Mouse (Mus musculus): ENCODE measurements around the gene Ate1.
A peak's percentile ranks its signal among the peaks of the same experiment; 100 is the strongest.
"Not testable (repeated sequence)": the region's sequence is repeated elsewhere in the genome, so short reads cannot be mapped to it uniquely, and the experiment has no call there.

Ate1 gene

DNA sequence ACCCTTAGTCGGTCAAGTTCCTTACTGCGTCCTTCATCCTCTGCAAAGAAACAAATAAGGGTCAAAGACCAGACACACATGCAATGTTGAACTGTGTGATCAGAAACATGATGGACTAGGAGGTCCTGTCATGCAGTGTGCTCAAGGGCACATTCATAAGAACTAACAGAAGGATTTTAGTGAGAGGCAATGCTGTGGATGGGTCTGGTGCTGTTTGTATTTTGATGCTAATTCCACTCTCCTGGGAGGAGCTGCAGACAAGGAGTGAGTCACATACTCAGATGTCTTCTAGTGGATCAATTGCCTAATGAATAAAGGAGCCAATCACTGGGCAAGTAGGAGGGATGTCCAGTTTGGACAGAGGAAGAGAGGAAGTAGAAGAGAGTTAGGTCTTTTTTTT lies 125.5 kb downstream of the Ate1 start:
- DNase-seq (ENCODE audit: low spot score), result no peak

DNA sequence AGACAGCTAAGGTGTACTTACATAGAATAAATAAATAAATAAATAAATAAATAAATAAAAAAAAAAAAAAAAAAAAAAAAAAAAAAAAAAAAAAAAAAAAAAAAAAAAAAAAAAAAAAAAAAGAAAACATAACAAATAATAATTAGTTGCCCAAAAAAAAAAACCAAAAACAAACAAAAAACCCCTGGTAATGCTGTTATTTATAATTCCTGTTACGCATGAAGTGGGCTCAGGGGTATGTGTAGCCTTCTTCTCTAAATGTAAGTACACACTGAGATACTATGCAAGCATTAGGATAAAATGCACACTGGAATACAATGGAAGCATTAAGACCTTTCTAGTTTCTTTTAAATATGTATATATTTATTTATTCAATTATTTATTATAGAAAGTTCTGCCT lies 130.1 kb downstream of the Ate1 start:
- not testable (repeated sequence) for DNase-seq (ENCODE audit: low spot score)

DNA sequence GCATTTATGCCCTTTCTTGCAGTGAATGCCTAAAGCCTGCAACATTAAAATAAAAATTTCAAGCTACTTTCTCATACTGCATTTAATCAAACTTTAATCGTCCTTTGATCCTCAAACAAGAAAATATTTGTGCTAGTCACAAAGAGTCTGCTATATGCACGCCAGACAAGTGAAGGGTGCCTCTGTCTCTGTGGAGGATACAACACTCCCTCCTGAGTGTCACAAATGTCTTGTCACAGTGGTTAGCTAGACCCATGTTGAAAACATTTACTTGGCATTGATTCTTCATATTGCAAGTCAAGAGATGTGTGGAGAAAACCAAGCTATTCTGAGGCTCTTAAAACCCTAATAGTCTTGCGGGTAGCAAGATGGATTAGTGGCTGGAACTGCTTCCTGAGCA lies 133.9 kb downstream of the Ate1 start:
- no peak for DNase-seq (ENCODE audit: low spot score)

DNA sequence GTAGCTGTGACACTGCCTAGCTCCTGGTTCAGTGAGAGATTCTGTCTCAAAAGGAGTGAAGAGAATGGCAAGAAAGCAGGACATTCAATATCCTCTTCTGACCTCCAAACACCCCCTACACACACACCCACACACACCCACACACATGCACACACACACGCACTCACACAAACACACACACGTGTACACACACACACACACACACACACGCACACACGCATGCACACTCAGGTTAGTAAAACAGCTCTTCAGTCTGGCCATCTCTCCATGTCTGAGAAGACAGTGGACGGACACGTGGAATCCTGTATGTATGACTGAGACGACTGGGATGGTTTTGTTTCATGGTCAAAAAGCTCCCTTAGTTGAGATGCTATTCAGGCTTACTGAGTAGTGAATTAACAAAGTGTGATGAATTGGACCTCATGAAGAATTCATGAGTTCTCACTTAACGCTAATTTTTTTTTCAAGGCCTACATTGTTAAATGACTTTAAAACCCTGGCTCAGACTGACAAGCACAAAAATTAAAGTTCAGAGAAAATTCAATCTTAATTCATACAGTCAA lies 134.4 kb downstream of the Ate1 start:
- DNase-seq (ENCODE audit: low spot score), result no peak

DNA sequence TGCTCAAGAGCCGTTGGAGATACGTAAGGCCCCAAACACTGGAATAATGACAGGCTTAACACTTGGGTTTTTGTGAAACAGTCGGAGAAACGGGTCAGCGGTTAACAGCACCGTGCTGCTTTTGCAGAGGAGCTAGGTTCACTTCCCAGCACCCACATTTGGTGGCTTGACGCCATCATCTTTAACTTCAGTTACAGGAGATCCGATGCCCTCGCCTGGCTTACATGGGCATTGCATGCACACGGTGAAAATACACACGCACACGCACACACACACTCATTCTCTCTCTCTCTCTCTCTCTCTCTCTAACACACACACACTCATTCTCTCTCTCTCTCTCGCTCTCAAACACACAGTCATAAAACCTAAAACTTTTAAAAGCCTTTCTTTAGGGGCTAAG lies 138.0 kb downstream of the Ate1 start:
- no peak for DNase-seq (ENCODE audit: low spot score)

DNA sequence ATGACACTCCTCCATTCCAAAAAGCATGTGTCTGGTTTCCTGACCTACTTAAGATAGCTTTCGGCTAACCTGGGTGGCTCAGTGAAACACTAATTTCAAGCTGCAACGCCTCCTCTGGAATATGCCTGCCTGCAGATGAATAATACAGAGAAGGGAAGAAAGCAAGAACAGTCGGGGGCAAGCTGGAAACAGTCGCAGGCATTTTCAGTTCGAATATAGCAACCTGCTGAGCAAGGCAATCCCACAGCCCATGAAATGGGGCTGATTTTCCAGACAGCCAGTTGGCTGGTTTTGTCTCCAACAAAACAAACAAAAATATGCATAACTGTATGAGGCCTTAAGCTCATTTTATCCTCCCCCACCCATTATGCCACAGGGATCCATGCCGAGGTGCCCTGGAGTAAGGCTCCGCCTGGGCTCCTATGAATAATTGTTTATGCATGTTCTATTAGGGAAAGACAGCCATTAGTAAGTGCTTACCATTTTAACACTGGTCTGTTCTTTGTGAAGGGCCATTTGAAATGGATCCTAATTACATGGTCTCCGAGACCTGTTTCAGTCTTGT lies 138.7 kb downstream of the Ate1 start:
- no peak for DNase-seq (ENCODE audit: low spot score)

DNA sequence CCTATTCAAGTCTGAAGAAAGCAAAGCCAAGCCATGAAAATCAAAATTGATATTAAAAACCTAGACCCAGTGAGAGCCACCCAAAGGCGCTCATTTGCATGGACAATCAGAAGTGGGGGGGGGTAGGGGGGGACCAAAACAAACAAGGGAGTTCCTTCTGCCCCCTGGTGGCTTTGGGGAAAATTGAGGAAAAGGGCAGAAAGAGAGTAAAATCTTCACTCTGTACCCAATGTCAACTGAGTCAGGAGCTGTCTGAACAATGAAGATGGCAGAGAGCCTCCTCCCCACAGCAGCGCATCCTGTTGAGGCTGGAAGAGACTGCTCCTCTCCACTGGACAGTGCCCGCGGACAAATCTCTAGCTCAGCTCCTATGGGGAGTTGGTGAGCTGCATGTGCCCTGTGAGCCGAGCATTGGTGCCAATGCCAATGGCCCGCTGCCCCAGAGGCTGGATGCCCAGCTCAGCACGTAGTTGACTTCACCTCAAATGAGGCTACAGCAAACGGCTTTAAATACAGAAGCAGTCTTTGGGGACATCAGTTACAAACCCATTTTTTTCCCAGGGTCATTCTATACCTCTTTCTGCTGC lies 139.3 kb downstream of the Ate1 start:
- peak; percentile 24 for DNase-seq (ENCODE audit: low spot score)

DNA sequence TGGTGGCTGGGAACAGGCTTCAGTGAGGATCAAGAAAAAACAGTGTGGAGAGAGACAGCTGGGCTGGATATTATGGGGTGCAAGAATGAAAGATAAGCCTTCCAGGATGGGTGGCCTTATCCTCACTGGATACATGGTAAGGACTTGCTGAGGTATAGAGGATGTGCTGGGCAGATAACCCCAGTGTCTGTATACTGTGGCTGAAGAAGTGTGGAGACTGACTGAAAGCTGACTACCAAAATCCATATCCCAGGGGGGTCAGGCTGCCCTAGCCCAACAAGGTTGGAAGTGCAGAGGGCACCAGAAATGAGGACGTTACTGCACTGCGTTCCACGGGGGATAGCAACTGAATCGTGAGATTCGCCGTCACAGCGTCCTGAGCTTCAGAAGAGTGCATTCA lies 139.8 kb downstream of the Ate1 start:
- no peak for DNase-seq (ENCODE audit: low spot score)

DNA sequence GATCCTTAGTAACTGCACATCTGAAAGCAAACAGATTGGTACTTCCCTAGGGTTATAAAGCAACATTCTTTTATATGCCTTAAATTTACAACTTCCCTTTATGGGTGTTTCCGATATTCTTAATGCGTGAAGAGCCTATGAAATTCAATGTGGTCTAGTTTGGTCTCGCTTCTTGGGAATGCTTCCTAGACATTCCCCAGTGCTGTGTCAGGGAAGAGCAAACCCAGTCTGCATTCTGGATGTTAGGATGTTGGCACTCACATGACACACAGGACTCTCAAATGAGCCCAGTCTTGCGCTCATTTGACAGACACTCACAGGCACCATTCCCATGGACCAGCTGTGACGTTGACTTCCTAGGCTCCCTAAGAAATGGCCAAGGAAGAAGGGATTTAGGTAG lies 140.3 kb downstream of the Ate1 start:
- DNase-seq (ENCODE audit: low spot score), result no peak

DNA sequence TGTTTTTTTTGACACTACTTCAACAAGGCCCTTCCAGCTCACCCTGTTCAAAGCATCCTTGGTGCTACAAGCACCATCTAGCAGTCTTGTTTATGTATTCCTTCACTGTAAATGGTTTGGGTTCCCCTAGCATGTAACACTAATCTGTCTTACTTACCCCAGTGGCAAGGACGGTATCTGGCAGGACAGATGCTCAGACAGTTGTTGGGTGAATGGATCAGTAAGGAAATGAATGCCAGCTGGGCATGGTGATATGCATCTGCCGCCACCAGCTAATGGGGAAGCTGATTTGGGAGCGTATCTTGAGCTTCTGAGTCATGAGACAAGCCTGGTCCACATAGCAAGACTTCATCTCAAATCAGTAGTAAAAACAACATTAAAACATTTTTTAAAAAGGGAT lies 141.9 kb downstream of the Ate1 start:
- DNase-seq (ENCODE audit: low spot score), result no peak

DNA sequence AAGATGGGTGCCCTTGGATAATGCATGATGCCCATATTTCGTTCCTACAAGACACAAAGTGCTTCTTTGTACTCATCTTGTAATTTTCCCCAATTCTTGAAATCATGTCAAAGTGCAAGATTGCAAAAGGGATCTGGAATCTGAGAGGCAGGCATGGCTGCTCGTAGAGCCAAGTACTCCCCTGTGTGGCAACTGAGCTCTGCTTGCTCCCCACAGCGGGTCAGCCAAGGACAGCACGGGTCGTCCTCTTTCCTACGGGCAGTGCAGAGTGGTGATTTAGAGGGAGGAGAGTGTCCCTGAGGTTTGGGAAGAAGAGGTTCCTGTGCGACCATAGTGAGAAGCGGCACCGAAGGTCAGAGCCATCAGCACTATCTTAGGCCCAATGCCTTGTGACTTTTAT lies 145.9 kb downstream of the Ate1 start:
- no peak for DNase-seq (ENCODE audit: low spot score)

DNA sequence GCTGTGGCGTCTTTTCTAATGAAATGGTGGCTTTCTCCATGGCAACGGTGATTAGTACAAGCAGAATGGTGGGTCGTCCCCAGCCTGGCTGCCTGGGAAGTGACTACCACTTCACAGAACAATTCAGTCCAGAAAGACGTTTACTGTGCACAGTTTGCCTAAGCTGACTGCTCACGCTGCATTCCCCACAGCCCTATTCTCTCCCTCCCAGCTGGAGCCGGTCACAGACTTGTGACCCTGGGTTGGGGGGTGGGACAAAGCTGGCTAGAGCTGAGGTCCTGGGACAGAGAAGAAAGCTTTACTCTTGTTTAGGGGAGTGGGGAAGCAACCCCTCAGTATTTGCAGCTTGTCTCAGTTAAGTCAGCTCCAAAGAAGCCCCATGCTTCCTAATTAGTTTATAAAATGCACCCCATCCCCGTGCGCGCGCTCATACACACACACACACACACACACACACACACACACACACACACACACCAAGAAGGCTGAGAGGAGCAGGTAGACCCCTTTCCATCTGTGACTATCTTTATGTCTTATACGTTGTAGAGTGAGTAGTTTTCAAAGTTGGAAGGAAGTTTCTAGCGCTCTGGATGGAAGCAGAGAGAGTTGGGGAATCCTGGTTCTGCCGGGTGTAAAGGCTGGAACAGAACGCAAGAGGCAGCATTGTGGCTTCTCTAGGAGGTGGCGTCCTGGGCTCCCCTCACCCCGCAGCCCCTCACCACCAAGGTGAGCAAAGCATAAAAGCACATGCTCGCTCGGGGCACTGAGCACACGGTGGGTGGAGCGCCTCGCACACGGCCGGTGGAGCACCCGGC lies 151.1 kb downstream of the Ate1 start:
- no peak for DNase-seq (ENCODE audit: low spot score)

DNA sequence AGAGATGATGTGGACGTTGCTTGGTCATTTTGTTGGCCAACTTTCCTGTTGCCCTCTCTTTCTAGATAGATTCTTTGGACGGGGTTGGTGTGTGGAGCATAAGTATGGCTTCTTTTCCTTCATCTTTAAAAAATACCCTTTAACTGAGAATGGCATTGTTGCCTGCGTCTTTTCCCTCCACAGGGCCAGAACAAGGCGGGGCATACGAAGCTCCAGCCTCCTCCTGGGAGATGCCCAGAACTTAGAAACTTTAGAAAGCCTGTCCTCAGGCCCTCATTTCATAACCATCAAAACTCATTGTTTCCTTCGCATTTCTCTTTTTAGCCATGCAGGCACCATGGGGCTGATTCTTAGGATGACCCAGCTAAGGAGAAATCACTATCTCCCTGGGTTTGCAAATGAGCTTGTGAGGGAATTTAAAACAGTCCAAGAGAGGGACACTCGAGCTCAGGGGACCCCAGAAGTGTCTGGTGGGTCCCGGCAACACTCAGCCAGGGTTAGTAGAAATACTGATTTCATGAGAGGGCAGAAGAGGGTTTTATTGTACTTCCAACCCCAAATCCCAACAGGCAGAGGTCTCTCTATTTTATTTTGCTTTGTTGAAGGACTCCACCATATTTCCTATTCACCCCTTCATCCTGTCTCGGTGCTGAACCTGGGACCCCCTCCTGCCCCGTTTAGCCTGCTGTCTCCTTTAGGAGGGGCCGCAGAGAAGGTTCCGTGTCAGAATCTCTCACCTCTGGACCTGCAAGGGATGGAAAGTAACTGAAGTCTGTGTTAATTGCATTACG lies 151.9 kb downstream of the Ate1 start:
- no peak for DNase-seq (ENCODE audit: low spot score)

DNA sequence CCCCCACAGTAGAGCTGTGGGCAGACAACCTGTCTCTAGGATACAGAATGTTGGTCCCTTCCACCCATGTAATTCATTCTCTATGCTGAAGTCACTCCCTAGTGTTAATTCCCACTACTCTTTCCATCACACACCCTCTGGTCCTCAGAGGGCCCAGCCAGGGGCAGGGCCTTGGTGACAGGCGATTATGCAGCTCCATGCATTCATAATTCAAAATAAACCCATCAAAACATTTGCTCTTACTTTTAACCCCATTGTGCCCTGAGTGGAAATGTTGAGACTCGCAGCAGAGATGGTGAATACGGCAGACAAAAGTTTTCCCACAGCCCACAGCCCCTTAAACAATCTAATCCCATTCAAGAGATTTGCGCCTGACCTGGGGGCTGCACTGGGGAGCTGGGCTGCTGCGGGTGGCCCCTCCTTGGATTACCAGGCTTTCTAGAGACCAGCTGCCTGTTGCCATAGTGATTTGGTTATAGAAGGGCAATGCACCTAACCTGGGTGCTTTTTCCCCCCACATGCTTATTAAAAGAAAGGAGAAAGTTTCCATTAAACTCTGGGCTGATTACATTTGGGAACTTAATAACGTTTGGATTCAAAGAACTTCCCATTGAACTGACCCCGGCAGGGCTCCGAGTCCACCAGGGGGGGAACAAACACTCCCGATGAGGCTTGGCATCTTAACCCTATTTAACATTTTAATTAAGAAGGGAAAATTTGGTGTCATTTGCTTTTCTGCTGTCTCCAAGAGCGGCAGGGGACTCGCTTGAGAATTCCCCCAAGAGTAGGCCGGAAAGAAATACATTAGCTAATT lies 152.7 kb downstream of the Ate1 start:
- no peak for DNase-seq (ENCODE audit: low spot score)

DNA sequence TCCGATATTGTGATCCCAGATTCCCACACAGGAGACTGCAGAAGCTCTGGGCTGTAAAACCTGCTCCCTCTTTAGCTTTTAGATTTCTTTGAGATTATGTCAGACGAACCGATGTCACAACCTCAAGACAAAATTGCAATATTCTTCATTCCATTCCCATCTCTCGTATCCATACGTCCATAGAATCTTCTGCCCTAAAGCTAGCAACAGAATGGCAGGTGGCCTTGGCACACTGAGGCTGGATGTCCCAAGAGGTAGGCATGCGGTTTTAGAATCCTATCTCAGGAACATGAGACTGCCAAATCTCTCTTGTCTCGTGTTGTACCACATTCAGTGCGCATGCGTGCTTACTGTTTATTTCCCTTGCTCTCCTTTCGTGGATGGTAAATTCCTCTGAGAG lies 154.5 kb downstream of the Ate1 start:
- DNase-seq (ENCODE audit: low spot score), result no peak
